Mouse (Mus musculus) thymus, adult 2 months (tissue): Measurements from ENCODE around the gene Psip1.

Source experiments
- CTCF ChIP-seq: fragments of 200-500 bp; IDR thresholded peaks from 2 replicates; pipeline ENCODE4 v1.5.1; 2012; ENCODE audit warnings: mild to moderate bottlenecking, control low read depth, low read length, moderate library complexity, borderline replicate concordance; ENCODE audit not compliant: control insufficient read depth, poor library complexity, insufficient read depth; ENCODE audit errors: extremely low read depth
- POLR2A ChIP-seq: fragments of 200-500 bp; IDR thresholded peaks from 2 replicates; pipeline ENCODE4 v1.6.1; 2012; ENCODE audit warnings: mild to moderate bottlenecking, low read length, control low read depth, moderate library complexity; ENCODE audit not compliant: control insufficient read depth, poor library complexity, insufficient read depth; ENCODE audit errors: extremely low read depth

- TF ChIP-seq CTCF: no peak
- TF ChIP-seq POLR2A: no peak
These were observed 47.1 kb upstream of the Psip1 start for GRCm38 (mm10) chr4:83533168-83533911.
